Mouse (Mus musculus) stomach, embryonic 15.5 days (tissue): ENCODE measurements at regions not wholly inside any gene's neighbourhood (a gene's known extent, or its start where the extent isn't known, plus 50 kb on each side); places are given as distances from the start of the nearest gene placed in this dataset.
"Not testable (repeated sequence)": the region's sequence is repeated elsewhere in the genome, so short reads cannot be mapped to it uniquely, and the experiment has no call there.

Experiments
- ATAC-seq: fragments of 200-750 bp; cut with Nextera tagmentation; 2 replicates; pipeline ENCODE4 v1.8.0; 2017; ENCODE audit warnings: low read depth, moderate number of reproducible peaks, moderate TSS enrichment; ENCODE audit not compliant: insufficient read depth, low FRiP score
- H3K27ac ChIP-seq: fragments of 300-500 bp; sonication (generic); 2 replicates; pipeline ENCODE4 v1.5.1; 2015; ENCODE audit warnings: mild to moderate bottlenecking, inconsistent platforms
- H3K27me3 ChIP-seq: fragments of 300-500 bp; sonication (generic); replicated peaks from 2 replicates; pipeline ENCODE4 v1.6.1; 2015; ENCODE audit warnings: inconsistent platforms
- H3K36me3 ChIP-seq: fragments of 300-500 bp; sonication (generic); 2 replicates; pipeline ENCODE4 v1.6.1; 2015; ENCODE audit warnings: inconsistent platforms
- H3K4me1 ChIP-seq: fragments of 300-500 bp; sonication (generic); 2 replicates; pipeline ENCODE4 v1.6.1; 2015; ENCODE audit warnings: inconsistent platforms
- H3K4me2 ChIP-seq: fragments of 300-500 bp; sonication (generic); 2 replicates; pipeline ENCODE4 v1.6.1; 2015; ENCODE audit warnings: mild to moderate bottlenecking, inconsistent platforms
- H3K4me3 ChIP-seq: fragments of 300-500 bp; sonication (generic); replicated peaks from 2 replicates; pipeline ENCODE4 v1.5.1; 2015; ENCODE audit warnings: inconsistent platforms
- H3K9ac ChIP-seq: fragments of 300-500 bp; sonication (generic); 2 replicates; pipeline ENCODE4 v1.6.1; 2015; ENCODE audit warnings: inconsistent platforms
- H3K9me3 ChIP-seq: fragments of 300-500 bp; sonication (generic); 2 replicates; pipeline ENCODE4 v1.6.1; 2016; ENCODE audit warnings: inconsistent platforms
- WGBS: fragments of 180-500 bp; shearing (Covaris S2); methylation state at CpG from one replicate; pipeline ENCODE4 v1.1.7; 2015; 5-methylcytosine and 5-hydroxymethylcytosine counted together

DNA sequence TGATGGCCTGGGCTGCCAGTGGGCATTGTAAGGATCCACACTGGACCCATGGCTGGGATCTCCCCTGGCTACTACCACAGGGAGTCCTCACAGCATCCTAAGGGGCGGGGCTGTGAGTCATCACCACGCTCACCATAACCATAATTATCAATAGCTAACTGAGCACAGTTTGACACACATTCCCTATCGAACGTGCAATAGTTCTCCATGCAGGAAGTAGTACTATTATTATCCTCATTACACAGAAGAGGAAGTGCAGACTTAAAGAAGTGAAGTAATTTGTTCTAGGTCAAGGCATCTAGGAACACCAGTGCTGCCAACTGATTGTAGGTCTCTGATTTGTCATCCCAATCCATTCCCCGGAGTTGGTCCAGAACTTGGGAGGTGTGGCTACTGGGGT, 84.1 kb upstream of the Trim2 start:
- H3K27me3 ChIP-seq: no peaks in the 10 kb centered on the region
- H3K27ac ChIP-seq: no peak overlapping the region
- no peak for ATAC-seq

GRCm38 (mm10) chr3:84388486-84388885, 81.8 kb upstream of the Trim2 start:
- no peak overlapping the region for H3K4me3 ChIP-seq
- WGBS: 78% methylated on average over 6 of the region's 6 CpGs
- H3K36me3 ChIP-seq: no peaks in the 10 kb centered on the region
- H3K4me1 ChIP-seq: no peaks in the 10 kb centered on the region
- no peaks in the 10 kb centered on the region for H3K9me3 ChIP-seq
- no peak overlapping the region for H3K4me2 ChIP-seq
- no peak for ATAC-seq
- no peaks in the 10 kb centered on the region for H3K27me3 ChIP-seq
- no peak overlapping the region for H3K27ac ChIP-seq
- H3K9ac ChIP-seq: no peak overlapping the region

More for the DNA sequence above, 84.1 kb upstream of the Trim2 start:
- Histone ChIP-seq H3K4me1 (no peaks in the 10 kb centered on the region), H3K9me3 (no peaks in the 10 kb centered on the region), H3K4me2 (no peak overlapping the region), H3K36me3 (no peaks in the 10 kb centered on the region), H3K9ac (no peak overlapping the region), H3K4me3 (no peak overlapping the region)
- WGBS: 86% methylated on average over 5 of the region's 5 CpGs

DNA sequence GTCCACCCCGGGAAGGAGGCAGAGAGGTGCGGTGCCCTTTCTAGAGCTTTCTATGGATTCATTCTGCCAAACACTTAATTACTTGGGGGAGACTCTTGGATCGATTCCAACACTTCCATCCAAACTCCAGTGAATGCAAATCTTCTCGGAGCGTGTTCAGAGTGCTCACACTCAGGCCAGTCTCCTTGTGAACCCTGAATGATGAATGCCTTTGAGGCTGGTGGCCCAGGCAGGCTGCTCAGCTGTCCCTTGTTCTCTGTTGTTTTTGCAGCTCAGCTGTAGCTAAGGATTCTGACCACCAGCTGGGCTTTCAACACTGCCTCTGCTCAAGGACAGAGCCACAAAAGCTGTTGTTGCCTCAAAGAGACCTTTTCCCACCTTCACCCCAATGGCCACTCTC, 79.0 kb upstream of the Trim2 start:
- 52% methylated on average over 5 of the region's 5 CpGs for WGBS
- Histone ChIP-seq H3K4me3 (no peak overlapping the region), H3K36me3 (no peaks in the 10 kb centered on the region), H3K9me3 (no peaks in the 10 kb centered on the region), H3K27ac (no peak overlapping the region), H3K4me2 (no peak overlapping the region), H3K4me1 (no peaks in the 10 kb centered on the region), H3K9ac (no peak overlapping the region), H3K27me3 (no peaks in the 10 kb centered on the region)
- ATAC-seq: no peak

- H3K27me3 ChIP-seq: no peaks in the 10 kb centered on the region
- 67% methylated on average over 3 of the region's 3 CpGs for WGBS
- peak; percentile 83; the same call in 1 of the 2 replicates for ATAC-seq
Measured at GRCm38 (mm10) chr3:84383559-84383958, 76.9 kb upstream of the Trim2 start.

GRCm38 (mm10) chr3:84383038-84383437, 76.4 kb upstream of the Trim2 start:
- H3K36me3 ChIP-seq, H3K27ac ChIP-seq, H3K4me3 ChIP-seq, H3K9ac ChIP-seq, H3K27me3 ChIP-seq, H3K9me3 ChIP-seq, H3K4me2 ChIP-seq, ATAC-seq, H3K4me1 ChIP-seq: not testable (repeated sequence)

More at GRCm38 (mm10) chr3:84383559-84383958, 76.9 kb upstream of the Trim2 start:
- Histone ChIP-seq H3K4me1 (no peaks in the 10 kb centered on the region), H3K36me3 (no peaks in the 10 kb centered on the region), H3K9ac (no peak overlapping the region), H3K27ac (no peak overlapping the region), H3K4me2 (no peak overlapping the region), H3K4me3 (no peak overlapping the region), H3K9me3 (no peaks in the 10 kb centered on the region)

- Histone ChIP-seq H3K27ac (no peak overlapping the region), H3K4me2 (no peak overlapping the region), H3K36me3 (no peaks in the 10 kb centered on the region), H3K27me3 (no peaks in the 10 kb centered on the region), H3K9ac (no peak overlapping the region), H3K4me1 (no peaks in the 10 kb centered on the region), H3K4me3 (no peak overlapping the region), H3K9me3 (no peaks in the 10 kb centered on the region)
- WGBS: 60% methylated on average over 4 of the region's 4 CpGs
- no peak for ATAC-seq
Measured at GRCm38 (mm10) chr3:84382006-84382405, 75.3 kb upstream of the Trim2 start.

DNA sequence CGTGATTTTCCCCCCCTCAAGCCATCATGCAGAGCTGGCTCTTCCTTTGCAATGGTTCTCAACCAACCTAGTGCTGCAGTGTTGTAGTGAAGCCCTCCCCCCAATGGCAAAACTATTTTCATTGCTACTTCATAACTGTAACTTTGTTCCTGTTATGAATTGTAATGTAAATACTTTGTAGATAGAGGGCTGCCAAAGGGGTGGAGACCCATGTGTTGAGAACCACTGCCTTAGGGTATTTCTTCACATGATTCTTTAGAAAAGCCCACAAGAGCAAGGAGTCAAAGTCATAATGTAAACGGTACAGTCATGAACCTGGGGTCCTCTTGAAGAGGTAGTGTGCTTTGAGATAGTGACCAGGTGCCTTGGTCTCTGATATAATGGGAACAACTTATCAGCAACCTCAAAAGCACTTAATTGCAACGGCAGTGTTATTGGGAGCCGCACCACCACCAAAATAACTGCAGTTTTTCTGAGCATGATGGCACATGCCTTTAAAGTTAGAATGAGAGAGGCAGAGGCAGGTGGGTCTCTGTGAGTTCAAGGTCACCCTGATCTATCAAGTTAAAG, 72.4 kb upstream of the Trim2 start:
- ATAC-seq: no peak
- Histone ChIP-seq H3K27ac (no peak overlapping the region), H3K4me3 (no peak overlapping the region), H3K9me3 (no peaks in the 10 kb centered on the region), H3K36me3 (no peaks in the 10 kb centered on the region), H3K9ac (no peak overlapping the region), H3K4me1 (no peaks in the 10 kb centered on the region), H3K27me3 (no peaks in the 10 kb centered on the region), H3K4me2 (no peak overlapping the region)
- WGBS: 71% methylated on average over 4 of the region's 4 CpGs

DNA sequence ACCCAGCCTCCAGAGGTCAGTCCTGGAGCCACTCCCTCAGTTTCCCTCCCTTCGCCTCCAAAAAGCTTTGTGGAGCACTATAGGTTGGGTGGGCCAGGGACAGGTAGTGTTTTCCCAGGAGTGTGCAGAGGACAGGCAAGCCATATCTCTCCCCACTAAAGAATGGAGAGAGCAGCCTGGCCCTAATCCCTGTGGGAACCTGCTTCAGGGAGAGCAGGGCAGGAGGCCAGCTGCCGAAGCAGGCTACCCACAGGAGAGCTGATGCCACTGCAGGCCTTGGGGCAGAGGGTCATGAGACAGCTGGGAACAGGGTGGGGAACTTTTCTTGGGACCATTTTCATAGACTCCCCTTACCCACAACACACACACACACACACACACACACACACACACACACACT, 69.8 kb upstream of the Trim2 start:
- WGBS: 56% methylated on average over 2 of the region's 2 CpGs
- Histone ChIP-seq H3K9me3 (no peaks in the 10 kb centered on the region), H3K4me1 (no peaks in the 10 kb centered on the region), H3K4me3 (no peak overlapping the region), H3K9ac (no peak overlapping the region), H3K27me3 (no peaks in the 10 kb centered on the region), H3K4me2 (no peak overlapping the region), H3K36me3 (no peaks in the 10 kb centered on the region), H3K27ac (no peak overlapping the region)
- no peak for ATAC-seq

DNA sequence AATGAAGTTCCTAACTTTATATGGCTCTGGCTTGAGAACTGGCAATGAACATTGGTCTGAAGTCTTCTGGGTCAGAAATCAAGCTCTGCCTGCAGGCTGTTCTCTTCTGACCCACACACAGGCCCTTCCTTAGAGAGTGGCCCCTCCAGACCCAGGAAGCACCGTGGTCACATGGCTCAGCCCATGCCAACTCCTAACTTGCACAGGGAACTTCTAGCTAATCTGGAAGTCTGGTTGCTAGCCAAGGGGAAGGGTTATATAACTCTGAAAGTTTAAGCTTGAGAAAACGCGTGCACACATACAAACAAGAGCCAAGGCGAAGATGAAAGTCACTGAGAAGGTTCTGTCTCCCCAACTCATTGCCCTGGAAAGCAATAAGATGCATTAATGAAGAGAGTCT, 69.2 kb upstream of the Trim2 start:
- H3K4me3 ChIP-seq: no peak overlapping the region
- no peak overlapping the region for H3K9ac ChIP-seq
- no peak overlapping the region for H3K4me2 ChIP-seq
- no peaks in the 10 kb centered on the region for H3K4me1 ChIP-seq
- ATAC-seq: no peak
- H3K36me3 ChIP-seq: no peaks in the 10 kb centered on the region
- H3K27ac ChIP-seq: no peak overlapping the region
- WGBS: 71% methylated on average over 4 of the region's 4 CpGs
- H3K9me3 ChIP-seq: no peaks in the 10 kb centered on the region
- H3K27me3 ChIP-seq: no peaks in the 10 kb centered on the region

DNA sequence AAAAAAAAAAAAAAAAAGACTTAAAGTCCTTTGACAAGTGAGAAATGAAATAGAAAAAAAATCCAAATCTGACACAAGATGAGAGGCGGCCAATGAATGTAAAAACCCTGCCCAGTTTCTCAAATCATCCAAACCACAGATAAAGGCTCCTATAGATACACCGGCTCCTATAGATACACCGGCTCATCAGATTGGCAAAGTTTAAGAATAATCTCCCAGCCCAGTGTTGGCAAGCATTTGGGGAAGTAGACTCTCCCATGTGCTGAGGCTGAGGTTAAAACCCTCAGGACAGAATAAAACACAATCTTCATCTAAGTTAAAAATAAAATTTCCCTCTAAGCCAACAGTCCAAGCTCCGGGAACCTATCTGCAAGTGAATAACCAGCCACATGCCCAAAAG, 65.2 kb upstream of the Trim2 start:
- Histone ChIP-seq H3K9me3 (no peaks in the 10 kb centered on the region), H3K36me3 (no peaks in the 10 kb centered on the region), H3K4me2 (no peak overlapping the region), H3K27me3 (no peaks in the 10 kb centered on the region), H3K4me3 (no peak overlapping the region), H3K9ac (no peak overlapping the region), H3K27ac (no peak overlapping the region), H3K4me1 (no peaks in the 10 kb centered on the region)
- no peak for ATAC-seq
- 86% methylated on average over 4 of the region's 4 CpGs for WGBS

DNA sequence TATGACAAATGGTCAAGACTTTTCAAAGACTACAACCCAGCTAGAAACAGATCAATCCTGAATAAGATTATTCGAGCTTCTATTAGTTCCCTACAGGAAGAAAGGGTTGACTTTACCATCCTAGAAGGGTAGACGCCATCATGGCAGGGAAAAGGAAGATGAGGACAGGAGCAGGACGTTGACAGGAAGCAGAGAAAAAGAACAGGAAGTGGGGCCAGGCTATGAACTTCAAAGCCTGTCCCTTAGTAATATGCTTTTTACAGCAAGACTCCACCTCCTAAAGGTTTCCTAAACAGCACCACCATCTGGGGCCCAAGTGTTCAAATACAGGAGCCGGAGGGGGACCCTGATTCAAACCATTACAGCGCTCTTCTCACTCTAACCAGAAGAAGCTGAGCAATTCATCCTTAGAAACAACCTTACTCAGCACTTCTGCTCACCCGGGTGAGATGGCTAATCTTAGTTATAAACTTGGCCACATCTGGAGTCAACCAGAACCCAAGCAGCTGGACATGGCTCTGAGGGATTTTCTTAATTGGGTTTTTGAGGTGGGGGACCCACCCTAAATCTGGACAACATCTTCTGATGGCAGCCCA, 60.6 kb upstream of the Trim2 start:
- ATAC-seq: no peak
- WGBS: 81% methylated on average over 6 of the region's 6 CpGs
- Histone ChIP-seq H3K36me3 (no peaks in the 10 kb centered on the region), H3K27me3 (no peaks in the 10 kb centered on the region), H3K27ac (no peak overlapping the region), H3K4me1 (no peaks in the 10 kb centered on the region), H3K9ac (no peak overlapping the region), H3K4me2 (no peak overlapping the region), H3K4me3 (no peak overlapping the region), H3K9me3 (no peaks in the 10 kb centered on the region)

- Histone ChIP-seq H3K27ac (no peak overlapping the region), H3K9me3 (no peaks in the 10 kb centered on the region), H3K36me3 (no peaks in the 10 kb centered on the region), H3K27me3 (no peaks in the 10 kb centered on the region), H3K4me3 (no peak overlapping the region), H3K4me1 (no peaks in the 10 kb centered on the region), H3K4me2 (no peak overlapping the region), H3K9ac (no peak overlapping the region)
- ATAC-seq: no peak
- WGBS: 65% methylated on average over 2 of the region's 2 CpGs
Measured at GRCm38 (mm10) chr3:84358672-84359071, 52.0 kb upstream of the Trim2 start.

- no peak for ATAC-seq
- H3K9me3 ChIP-seq: no peaks in the 10 kb centered on the region
- H3K4me1 ChIP-seq: no peaks in the 10 kb centered on the region
- no peak overlapping the region for H3K9ac ChIP-seq
- no peak overlapping the region for H3K27ac ChIP-seq
- no peak overlapping the region for H3K4me2 ChIP-seq
- H3K4me3 ChIP-seq: no peak overlapping the region
- H3K36me3 ChIP-seq: no peaks in the 10 kb centered on the region
- WGBS: 94% methylated on average over 8 of the region's 8 CpGs
- H3K27me3 ChIP-seq: no peaks in the 10 kb centered on the region
Measured at GRCm38 (mm10) chr3:84356690-84357014, 50.0 kb upstream of the Trim2 start.
